Mouse (Mus musculus) adrenal gland, adult (tissue): ENCODE data around the gene Vmn1r176.
"Not testable (repeated sequence)": the region's sequence is repeated elsewhere in the genome, so short reads cannot be mapped to it uniquely, and the experiment has no call there.

Source experiments
- DNase-seq, 2 experiments: peaks; one replicate each; pipeline ENCODE4 v3.0.0; 2022 to 2023; ENCODE audit warnings: low spot score in 1 of 2; ENCODE audit not compliant: inconsistent age in 2 of 2

Gene Vmn1r176

GRCm38 (mm10) chr7:23837272-23837671 lies at the start of gene Vmn1r176:
Gene Vmn1r176 (minus strand): TSS chr7:23837372.
- not testable (repeated sequence) for DNase-seq

GRCm38 (mm10) chr7:23876918-23877317 lies 39.7 kb upstream of the Vmn1r176 start:
- not testable (repeated sequence) for DNase-seq

- DNase-seq: not testable (repeated sequence)
These were observed 29.2 kb upstream of the Vmn1r176 start, which contains the start of gene Vmn1r177 for GRCm38 (mm10) chr7:23866349-23866748. Gene Vmn1r177 (minus strand): TSS chr7:23866449.

GRCm38 (mm10) chr7:23810543-23810942 lies 26.6 kb downstream of the Vmn1r176 start, which contains the start of gene Vmn1r175:
Gene Vmn1r175 (minus strand): TSS chr7:23810643.
- DNase-seq: not testable (repeated sequence)

- no peak for DNase-seq
These were observed 52.6 kb downstream of the Vmn1r176 start for GRCm38 (mm10) chr7:23784526-23784925.
